Mouse (Mus musculus) small intestine, adult 2 months (tissue): ENCODE data around the gene Tmem128.

ENCODE experiments used
- CTCF ChIP-seq: fragments of 200-500 bp; IDR thresholded peaks from 2 replicates; pipeline ENCODE4 v1.5.1; 2012; ENCODE audit warnings: low read depth, mild to moderate bottlenecking, control low read depth, inconsistent platforms, low read length, moderate library complexity, mixed read lengths; ENCODE audit not compliant: insufficient replicate concordance, insufficient read length; ENCODE audit errors: extremely low read depth
- POLR2A ChIP-seq: fragments of 200-500 bp; IDR thresholded peaks from 2 replicates; pipeline ENCODE4 v1.6.1; 2012; ENCODE audit warnings: low read depth, mild to moderate bottlenecking, control low read depth, inconsistent platforms, low read length, moderate library complexity

DNA sequence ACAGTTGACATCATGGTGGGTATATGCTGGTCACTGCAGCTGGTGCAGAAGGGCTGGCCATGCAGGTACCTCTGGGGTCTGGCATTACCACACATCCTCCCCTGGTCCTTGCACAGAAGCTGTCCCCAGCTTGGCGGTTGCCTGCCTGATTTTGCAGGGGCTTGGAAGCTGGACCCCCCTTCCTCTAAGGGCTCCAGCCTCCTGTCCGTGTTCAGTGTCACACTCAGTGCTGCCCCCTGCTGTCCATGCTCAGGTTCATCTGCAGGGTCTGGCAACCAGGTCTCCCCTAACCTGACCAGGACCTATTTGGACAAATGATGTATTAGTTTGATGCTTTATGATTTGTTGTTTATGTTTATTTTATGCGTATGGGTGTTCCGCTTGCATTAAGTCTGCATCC lies 24.6 kb upstream of the Tmem128 start:
- TF ChIP-seq CTCF, result peak; percentile 54; the same call in 1 of the 2 replicates
- no peak for TF ChIP-seq POLR2A
